Mouse (Mus musculus) MEL (cell line): ENCODE data around the gene Kcng4. TPM values are rescaled to one million over a fixed set of nuclear protein-coding genes. Genes with fewer than 3 reads are reported as not detected.
A peak's percentile ranks its signal among the peaks of the same experiment; 100 is the strongest.

ENCODE experiments used
- DNase-seq: peaks from one replicate; pipeline ENCODE4 v3.0.0; 2011; ENCODE audit warnings: low read depth, low spot score
- H3K27ac ChIP-seq: 2 replicates; pipeline ENCODE4 v1.5.1; 2012; ENCODE audit warnings: low read depth, mild to moderate bottlenecking, control low read depth, low read length, moderate library complexity; ENCODE audit not compliant: control insufficient read depth
- H3K27me3 ChIP-seq, 2 experiments: fragments of 150-350 bp in 1 of 2; sonication (generic) in 1 of 2; 2 replicates each; pipeline ENCODE4 v1.6.1; 2012; ENCODE audit warnings: low read length in 2 of 2, mild to moderate bottlenecking in 2 of 2, improper control_type of control experiment in 1 of 2, moderate library complexity in 1 of 2; ENCODE audit not compliant: insufficient read depth in 2 of 2, control insufficient read depth in 1 of 2
- H3K36me3 ChIP-seq, 2 experiments: 2 replicates each; pipeline ENCODE4 v1.6.1; 2012 to 2014; ENCODE audit warnings: low read length in 2 of 2, improper control_type of control experiment in 1 of 2, inconsistent platforms in 1 of 2, mild to moderate bottlenecking in 1 of 2; ENCODE audit not compliant: insufficient read depth in 2 of 2, control insufficient read depth in 1 of 2
- H3K4me1 ChIP-seq, 2 experiments: fragments of 150-350 bp in 1 of 2; sonication (generic) in 1 of 2; 2 replicates each; pipeline ENCODE4 v1.6.1; 2012; ENCODE audit warnings: low read length in 2 of 2, improper control_type of control experiment in 1 of 2, mild to moderate bottlenecking in 1 of 2; ENCODE audit not compliant: insufficient read depth in 2 of 2, control insufficient read depth in 1 of 2
- H3K4me3 ChIP-seq, 2 experiments: fragments of 150-350 bp in 1 of 2; sonication (generic) in 1 of 2; 2 replicates each; pipeline ENCODE4 v1.5.1; 2012; ENCODE audit warnings: low read depth in 2 of 2, low read length in 2 of 2, mild to moderate bottlenecking in 2 of 2, moderate library complexity in 2 of 2, control low read depth in 1 of 2, improper control_type of control experiment in 1 of 2; ENCODE audit not compliant: control insufficient read depth in 1 of 2, insufficient read depth in 1 of 2
- H3K79me2 ChIP-seq: 2 replicates; pipeline ENCODE4 v1.6.1; 2012; ENCODE audit warnings: mild to moderate bottlenecking, low read length, moderate library complexity; ENCODE audit not compliant: control insufficient read depth, poor library complexity, insufficient read depth
- H3K9ac ChIP-seq: 2 replicates; pipeline ENCODE4 v1.6.1; 2012; ENCODE audit warnings: low read depth, mild to moderate bottlenecking, control low read depth, low read length, moderate library complexity; ENCODE audit not compliant: control insufficient read depth, poor library complexity, severe bottlenecking
- H3K9me3 ChIP-seq: fragments of 150-350 bp; sonication (generic); replicated peaks from 2 replicates; pipeline ENCODE4 v1.6.1; 2012; ENCODE audit warnings: mild to moderate bottlenecking, low read length, improper control_type of control experiment, moderate library complexity; ENCODE audit not compliant: insufficient read depth
- BHLHE40 ChIP-seq: IDR thresholded peaks from 2 replicates; pipeline ENCODE4 v1.6.1; 2012; ENCODE audit warnings: low read depth, mild to moderate bottlenecking, inconsistent platforms, low read length, improper control_type of control experiment, borderline replicate concordance
- CHD1 ChIP-seq: IDR thresholded peaks from 2 replicates; pipeline ENCODE4 v1.6.1; 2012; ENCODE audit warnings: low read depth, mild to moderate bottlenecking, inconsistent platforms, low read length, improper control_type of control experiment
- CTCF ChIP-seq, 3 experiments: IDR thresholded peaks in 2 of 3; conservative IDR thresholded peaks in 1 of 3; 2 replicates each; pipeline ENCODE4 v1.5.1; 2011 to 2012; ENCODE audit warnings: low read length in 3 of 3, low read depth in 2 of 3, mild to moderate bottlenecking in 2 of 3, improper control_type of control experiment in 1 of 3, inconsistent platforms in 1 of 3, mixed read lengths in 1 of 3, moderate library complexity in 1 of 3; ENCODE audit not compliant: control insufficient read depth in 1 of 3, insufficient read depth in 1 of 3, poor library complexity in 1 of 3, severe bottlenecking in 1 of 3
- E2F4 ChIP-seq: IDR thresholded peaks from 2 replicates; pipeline ENCODE4 v1.6.1; 2011; ENCODE audit warnings: low read depth, low read length, improper control_type of control experiment, borderline replicate concordance
- ELF1 ChIP-seq: IDR thresholded peaks from 2 replicates; pipeline ENCODE4 v1.6.1; 2014; ENCODE audit warnings: low read depth, mild to moderate bottlenecking, inconsistent platforms, low read length, improper control_type of control experiment, moderate library complexity
- ETS1 ChIP-seq: IDR thresholded peaks from 2 replicates; pipeline ENCODE4 v1.6.1; 2012; ENCODE audit warnings: low read depth, mild to moderate bottlenecking, inconsistent platforms, low read length, improper control_type of control experiment, moderate library complexity
- GABPA ChIP-seq: IDR thresholded peaks from 2 replicates; pipeline ENCODE4 v1.6.1; 2012; ENCODE audit warnings: low read depth, mild to moderate bottlenecking, inconsistent platforms, low read length, improper control_type of control experiment, moderate library complexity
- HCFC1 ChIP-seq: IDR thresholded peaks from 2 replicates; pipeline ENCODE4 v1.6.1; 2012; ENCODE audit warnings: low read depth, mild to moderate bottlenecking, inconsistent platforms, low read length, improper control_type of control experiment, moderate library complexity
- MAX ChIP-seq: IDR thresholded peaks from 2 replicates; pipeline ENCODE4 v1.6.1; 2011; ENCODE audit warnings: low read length, improper control_type of control experiment
- MAZ ChIP-seq: IDR thresholded peaks from 2 replicates; pipeline ENCODE4 v1.6.1; 2012; ENCODE audit warnings: low read depth, mild to moderate bottlenecking, inconsistent platforms, low read length, improper control_type of control experiment
- MEF2A ChIP-seq: IDR thresholded peaks from 2 replicates; pipeline ENCODE4 v1.6.1; 2014; ENCODE audit warnings: low read depth, mild to moderate bottlenecking, inconsistent platforms, low read length, improper control_type of control experiment; ENCODE audit not compliant: poor library complexity, insufficient replicate concordance, severe bottlenecking; ENCODE audit errors: extremely low read depth
- MXI1 ChIP-seq: IDR thresholded peaks from 2 replicates; pipeline ENCODE4 v1.6.1; 2011; ENCODE audit warnings: mild to moderate bottlenecking, low read depth, low read length, improper control_type of control experiment
- MYC ChIP-seq: IDR thresholded peaks from 2 replicates; pipeline ENCODE4 v1.6.1; 2011; ENCODE audit warnings: low read depth, mild to moderate bottlenecking, low read length, improper control_type of control experiment, moderate library complexity
- NELFE ChIP-seq: IDR thresholded peaks from 2 replicates; pipeline ENCODE4 v1.6.1; 2011; ENCODE audit warnings: low read depth, low read length, improper control_type of control experiment
- NRF1 ChIP-seq: IDR thresholded peaks from 2 replicates; pipeline ENCODE4 v1.6.1; 2014; ENCODE audit warnings: low read depth, mild to moderate bottlenecking, inconsistent platforms, low read length, improper control_type of control experiment, moderate library complexity; ENCODE audit not compliant: poor library complexity, insufficient read depth, severe bottlenecking
- POLR2A ChIP-seq, 2 experiments: IDR thresholded peaks; 2 replicates each; pipeline ENCODE4 v1.6.1; 2011 to 2012; ENCODE audit warnings: low read length in 2 of 2, mild to moderate bottlenecking in 2 of 2, control low read depth in 1 of 2, improper control_type of control experiment in 1 of 2, low read depth in 1 of 2, moderate library complexity in 1 of 2; ENCODE audit not compliant: control insufficient read depth in 1 of 2, insufficient read depth in 1 of 2, poor library complexity in 1 of 2
- POLR2AphosphoS5 ChIP-seq: IDR thresholded peaks from 2 replicates; pipeline ENCODE4 v1.6.1; 2012; ENCODE audit warnings: low read depth, borderline replicate concordance, mild to moderate bottlenecking, inconsistent platforms, low read length, moderate library complexity, mixed read lengths
- RAD21 ChIP-seq: IDR thresholded peaks from 2 replicates; pipeline ENCODE4 v1.6.1; 2011; ENCODE audit warnings: mild to moderate bottlenecking, low read depth, low read length, improper control_type of control experiment
- RCOR1 ChIP-seq: IDR thresholded peaks from 2 replicates; pipeline ENCODE4 v1.6.1; 2012; ENCODE audit warnings: low read depth, mild to moderate bottlenecking, inconsistent platforms, low read length, improper control_type of control experiment
- SIN3A ChIP-seq: IDR thresholded peaks from 2 replicates; pipeline ENCODE4 v1.6.1; 2012; ENCODE audit warnings: low read length, improper control_type of control experiment, inconsistent platforms
- SMC3 ChIP-seq: IDR thresholded peaks from 2 replicates; pipeline ENCODE4 v1.6.1; 2011; ENCODE audit warnings: low read depth, low read length, improper control_type of control experiment
- TBP ChIP-seq: IDR thresholded peaks from 2 replicates; pipeline ENCODE4 v1.8.0; 2011; ENCODE audit warnings: low read depth, low read length, improper control_type of control experiment
- TCF12 ChIP-seq: IDR thresholded peaks from 2 replicates; pipeline ENCODE4 v1.6.1; 2014; ENCODE audit warnings: low read depth, mild to moderate bottlenecking, inconsistent platforms, low read length, improper control_type of control experiment, moderate library complexity
- USF1 ChIP-seq: IDR thresholded peaks from 2 replicates; pipeline ENCODE4 v1.6.1; 2014; ENCODE audit warnings: low read depth, mild to moderate bottlenecking, inconsistent platforms, low read length, improper control_type of control experiment, moderate library complexity
- USF2 ChIP-seq, 2 experiments: IDR thresholded peaks; 2 replicates each; pipeline ENCODE4 v1.6.1; 2011 to 2012; ENCODE audit warnings: improper control_type of control experiment in 2 of 2, low read length in 2 of 2, borderline replicate concordance in 1 of 2, inconsistent platforms in 1 of 2, low read depth in 1 of 2, mild to moderate bottlenecking in 1 of 2; ENCODE audit not compliant: insufficient read depth in 1 of 2
- ZMIZ1 ChIP-seq: IDR thresholded peaks from 2 replicates; pipeline ENCODE4 v1.6.1; 2012; ENCODE audit warnings: low read depth, mild to moderate bottlenecking, inconsistent platforms, low read length, improper control_type of control experiment, moderate library complexity
- polyA plus RNA-seq, 2 experiments: library from polyadenylated mRNA; stranded (reverse) in 1 of 2; unstranded in 1 of 2; fragments of >175 nt in 1 of 2; fragments of >200 nt in 1 of 2; gene quantifications; 2 replicates each; pipeline versions ENCODE4 v1.2.1 to v1.2.4; 2012; ENCODE audit warnings: low replicate concordance in 2 of 2, low read depth in 1 of 2; ENCODE audit not compliant: insufficient read length in 2 of 2, insufficient read depth in 1 of 2, missing spikeins in 1 of 2
- total RNA-seq: library from RNA; depleted of rRNA; stranded (reverse); fragments of 300-350 nt; gene quantifications from 2 replicates; pipeline ENCODE4 v1.2.3, GENCODE M21; 2012

The Kcng4 gene
- total and polyA plus RNA-seq, 3 experiments: not detected

DNA sequence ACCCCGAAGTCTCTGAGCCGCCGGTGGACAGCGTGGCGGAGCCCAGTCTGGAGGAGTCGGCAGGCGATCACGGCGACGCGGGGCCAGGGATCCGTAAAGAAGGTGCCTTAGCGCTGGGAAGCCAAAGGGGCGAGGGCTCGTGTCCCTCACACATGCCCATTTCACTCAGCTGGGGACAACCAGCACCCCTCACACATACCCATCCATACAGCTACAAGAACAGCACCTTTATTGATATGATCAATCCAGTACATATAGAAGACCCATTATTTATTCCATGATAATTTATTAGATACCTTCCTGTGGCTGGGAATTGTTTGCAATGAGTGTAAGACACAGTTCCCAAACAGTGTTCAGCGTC, 60.1 kb downstream of the Kcng4 start:
- no peaks in the 10 kb centered on the region for H3K27me3 ChIP-seq
- no peak overlapping the region for H3K27ac ChIP-seq
- peak overlapping the region; percentile 86 for H3K9ac ChIP-seq
- H3K79me2 ChIP-seq: peaks cover 23% of the 10 kb centered on the region
- no peaks in the 10 kb centered on the region for H3K9me3 ChIP-seq
- H3K4me3 ChIP-seq: peak overlapping the region; percentile 85 to 88
- H3K36me3 ChIP-seq: peaks cover 0 to 8% of the 10 kb centered on the region in 2 experiments; a peak in 2 of 4 replicates
- peak; percentile 26; the same call in 1 of the 2 replicates for TF ChIP-seq MXI1
- TF ChIP-seq POLR2AphosphoS5: no peak
- no peak for DNase-seq
- H3K4me1 ChIP-seq: peaks cover 9 to 15% of the 10 kb centered on the region in 2 experiments

DNA sequence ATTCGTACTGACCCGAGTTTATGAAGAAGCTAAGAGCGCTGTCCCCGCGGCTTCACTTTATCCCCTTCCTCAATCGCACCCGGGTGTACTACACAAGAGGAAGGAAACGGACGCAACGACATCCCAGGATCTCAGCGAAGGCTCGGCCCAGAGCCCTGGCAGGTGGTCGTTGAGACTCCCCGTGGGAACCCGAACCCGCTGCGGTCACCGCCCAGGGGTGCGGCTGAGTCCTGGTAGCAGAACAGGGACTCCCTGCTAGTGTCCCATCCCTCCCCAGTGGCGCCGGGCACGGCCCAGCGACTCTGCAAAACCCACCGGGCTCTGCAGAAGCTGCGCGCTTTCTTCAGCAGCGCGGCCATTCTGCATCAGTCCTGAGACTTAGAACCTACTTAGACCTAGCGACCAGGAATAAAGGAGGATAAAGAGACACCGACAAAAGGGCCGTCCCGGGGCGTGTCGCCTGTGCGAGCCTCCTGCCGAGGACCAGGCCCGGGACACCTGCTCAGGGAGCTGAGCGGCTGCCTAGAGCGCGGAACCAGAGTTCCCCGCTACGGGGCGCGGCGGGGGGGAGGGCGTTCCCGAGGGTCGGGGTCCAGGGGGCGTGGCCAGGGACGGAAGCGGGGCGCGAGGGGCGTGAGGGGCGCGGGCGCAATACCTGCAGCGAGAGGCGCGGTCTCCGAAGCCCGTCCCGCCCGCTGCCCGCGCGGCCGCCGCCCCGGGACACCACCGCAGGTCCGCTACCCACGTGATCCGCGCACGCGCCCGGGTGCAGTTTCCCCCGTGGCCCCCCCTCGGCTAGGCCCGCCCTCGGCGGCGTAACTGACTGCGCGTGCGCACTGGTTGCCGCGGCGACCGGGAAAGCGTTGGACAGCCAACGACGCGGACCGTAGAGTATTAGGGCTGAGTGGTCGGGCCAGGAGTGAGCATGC, 60.8 kb downstream of the Kcng4 start, which contains the start of the genes Hsdl1 and Dnaaf1:
Gene Hsdl1 (minus strand): TSS at position 747 of the 929 bp plus-strand sequence.
Gene Dnaaf1 (plus strand): TSS at position 799 of the 929 bp plus-strand sequence.
- peak within 1 kb of the TSS; percentile 85 to 88 for H3K4me3 ChIP-seq
- peak within 1 kb of the TSS; percentile 86 for H3K9ac ChIP-seq
- TF ChIP-seq MXI1: peak; percentile 94
- peak; percentile 87 for TF ChIP-seq MAX
- TF ChIP-seq MYC: peak; percentile 53; the same call in 1 of the 2 replicates
- no peak for TF ChIP-seq E2F4
- peak; percentile 90 for TF ChIP-seq NRF1
- no peak for TF ChIP-seq GABPA
- TF ChIP-seq USF2 (IDR thresholded peaks at IDR 0.05; ENCODE audit: borderline replicate concordance in 1 of 2, insufficient read depth in 1 of 2, low read depth in 1 of 2, low read length in 2 of 2): peak in 1 of 2 experiments; percentile 67; a peak in 2 of 4 replicates
- TF ChIP-seq RCOR1: 0 out of 2 replicates have a peak, but pooled peaks have one; percentile 10
- TF ChIP-seq ZMIZ1: peak; percentile 61; the same call in 1 of the 2 replicates
- peak; percentile 27; the same call in 1 of the 2 replicates for TF ChIP-seq MEF2A
- TF ChIP-seq RAD21: no peak
- no peak for TF ChIP-seq CHD1
- TF ChIP-seq TBP: 0 out of 2 replicates have a peak, but pooled peaks have one; percentile 36
- no peak for TF ChIP-seq CTCF (IDR thresholded peaks at IDR 0.05 in 2 of 3, conservative IDR thresholded peaks at IDR 0.05 in 1 of 3; ENCODE audit: control insufficient read depth in 1 of 3, insufficient read depth in 1 of 3, low read depth in 2 of 3, low read length in 3 of 3, poor library complexity in 1 of 3, severe bottlenecking in 1 of 3)
- peak; percentile 61 to 88; a peak in 3 of 4 replicates for TF ChIP-seq POLR2A (IDR thresholded peaks at IDR 0.05; ENCODE audit: control insufficient read depth in 1 of 2, insufficient read depth in 1 of 2, low read depth in 1 of 2, low read length in 2 of 2, poor library complexity in 1 of 2)
- TF ChIP-seq ELF1: peak; percentile 71; the same call in 1 of the 2 replicates
- peak; percentile 96 for TF ChIP-seq USF1
- TF ChIP-seq NELFE: peak; percentile 68
- TF ChIP-seq SIN3A: peak; percentile 95
- peak; percentile 30; the same call in 1 of the 2 replicates for TF ChIP-seq TCF12
- TF ChIP-seq SMC3: no peak
- TF ChIP-seq HCFC1: peak; percentile 64; the same call in 1 of the 2 replicates
- TF ChIP-seq ETS1: 0 out of 2 replicates have a peak, but pooled peaks have one; percentile 27
- peak; percentile 77 for TF ChIP-seq BHLHE40
- TF ChIP-seq MAZ: peak; percentile 71; the same call in 1 of the 2 replicates
- no peaks in the 10 kb centered on the region for H3K9me3 ChIP-seq
- peak within 1 kb of the TSS; percentile 66 for H3K27ac ChIP-seq
- DNase-seq: peak; percentile 93
- H3K79me2 ChIP-seq: peaks cover 23% of the 10 kb centered on the region
- no peaks in the 10 kb centered on the region for H3K27me3 ChIP-seq
- peaks cover 0 to 7% of the 10 kb centered on the region in 2 experiments; a peak in 2 of 4 replicates for H3K36me3 ChIP-seq
- H3K4me1 ChIP-seq: peaks cover 7 to 15% of the 10 kb centered on the region in 2 experiments
